Mouse (Mus musculus): ENCODE results near the gene Zmym2. TPM values are rescaled to one million over a fixed set of nuclear protein-coding genes. Genes with fewer than 3 reads are reported as not detected.

Zmym2 gene
- polyA plus RNA-seq, 1 experiment from 2014 or later, result 4.5 TPM

DNA sequence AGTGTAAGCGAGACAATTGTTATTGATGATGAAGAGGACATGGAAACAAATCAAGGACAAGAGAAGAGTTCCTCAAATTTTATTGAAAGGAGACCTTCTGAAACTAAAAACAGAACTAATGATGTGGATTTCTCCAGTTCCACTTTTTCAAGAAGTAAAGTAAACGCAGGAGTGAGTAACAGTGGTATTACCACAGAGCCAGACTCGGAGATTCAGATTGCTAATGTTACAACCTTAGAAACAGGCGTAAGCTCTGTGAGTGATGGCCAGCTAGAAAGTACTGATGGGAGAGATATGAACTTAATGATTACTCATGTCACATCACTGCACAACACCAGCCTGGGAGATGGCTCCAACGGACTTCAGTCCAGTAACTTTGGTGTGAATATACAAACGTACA is 16.6 kb downstream of the Zmym2 start:
- no peaks in the 10 kb centered on the region for H3K27me3 ChIP-seq (ENCODE audit: insufficient read depth, low read length)
- no peak overlapping the region for H3K4me3 ChIP-seq (ENCODE audit: low read depth, low read length)
- no peak overlapping the region for H3K9ac ChIP-seq (replicated peaks)
- WGBS (ENCODE audit: insufficient replicate concordance), result 71% methylated on average over 6 of the region's 6 CpGs
- ATAC-seq (0 out of 2 replicates have a peak, but pooled peaks have one; percentile 47), DNase-seq (no peak)
- no peak overlapping the region for H3K4me2 ChIP-seq (ENCODE audit: low read depth, low read length)
- no peaks in the 10 kb centered on the region for H3K9me3 ChIP-seq (ENCODE audit: low read length)
- no peak for TF ChIP-seq CTCF (IDR thresholded peaks at IDR 0.05; ENCODE audit: low read depth)
- no peak for TF ChIP-seq EP300 (IDR thresholded peaks at IDR 0.05; ENCODE audit: low read depth)
- H3K4me1 ChIP-seq (ENCODE audit: insufficient read depth), result no peaks in the 10 kb centered on the region
- H3K36me3 ChIP-seq (replicated peaks; ENCODE audit: insufficient read depth, low read length), result peaks cover 6% of the 10 kb centered on the region
- H3K27ac ChIP-seq (ENCODE audit: low read depth), result no peak overlapping the region

DNA sequence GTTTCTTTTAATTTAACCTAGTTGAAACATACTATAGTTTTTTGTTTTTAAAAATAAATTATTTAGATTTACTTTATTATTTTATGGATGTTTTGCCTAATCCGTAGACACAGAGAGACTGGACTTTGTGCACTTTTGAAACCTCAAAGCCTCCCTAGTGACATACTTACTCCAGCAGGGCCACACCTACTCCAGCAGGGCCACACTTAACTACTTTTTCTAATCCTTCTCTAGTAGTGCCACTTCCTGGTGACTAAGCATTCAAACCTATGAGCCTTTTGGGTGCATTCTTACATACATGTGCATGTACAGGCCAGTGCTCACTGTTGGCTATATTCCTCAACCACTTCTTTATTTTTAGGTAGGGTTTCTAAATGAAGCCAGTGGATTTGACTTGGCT is 19.2 kb downstream of the Zmym2 start:
- Histone ChIP-seq H3K9ac (replicated peaks) (no peak overlapping the region), H3K9me3 (ENCODE audit: low read length) (no peaks in the 10 kb centered on the region), H3K4me3 (ENCODE audit: low read depth, low read length) (no peak overlapping the region), H3K27ac (ENCODE audit: low read depth) (no peak overlapping the region), H3K4me2 (ENCODE audit: low read depth, low read length) (no peak overlapping the region), H3K4me1 (ENCODE audit: insufficient read depth) (no peaks in the 10 kb centered on the region), H3K27me3 (ENCODE audit: insufficient read depth, low read length) (no peaks in the 10 kb centered on the region), H3K36me3 (replicated peaks; ENCODE audit: insufficient read depth, low read length) (peaks cover 6% of the 10 kb centered on the region)
- DNase-seq (no peak), ATAC-seq (no peak)
- 78% methylated on average over 1 of the region's 1 CpGs for WGBS (ENCODE audit: insufficient replicate concordance)
- TF ChIP-seq EP300 (IDR thresholded peaks at IDR 0.05; ENCODE audit: low read depth) (no peak), CTCF (IDR thresholded peaks at IDR 0.05; ENCODE audit: low read depth) (no peak)

DNA sequence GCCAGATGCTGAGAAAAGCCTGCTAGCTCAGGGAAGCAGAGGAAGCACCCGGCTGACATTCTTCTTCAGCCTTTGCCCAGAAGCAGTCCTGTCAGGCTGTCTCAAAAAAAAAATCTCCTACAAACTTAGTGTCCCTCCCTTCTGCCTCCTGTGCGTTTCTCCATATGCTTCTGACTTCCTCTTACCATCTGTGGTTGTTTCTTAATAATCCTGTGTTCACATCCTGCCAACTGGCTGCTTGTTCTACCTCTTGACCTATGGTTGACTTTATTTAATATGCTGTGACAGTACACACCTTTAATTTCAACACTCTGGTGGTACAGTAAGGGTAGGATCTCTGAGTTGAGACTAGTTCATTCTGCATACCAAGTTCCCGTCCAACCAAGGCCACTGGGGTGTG is 32.1 kb downstream of the Zmym2 start:
- no peak overlapping the region for H3K4me3 ChIP-seq (ENCODE audit: low read depth, low read length)
- no peak overlapping the region for H3K4me2 ChIP-seq (ENCODE audit: low read depth, low read length)
- no peaks in the 10 kb centered on the region for H3K9me3 ChIP-seq (ENCODE audit: low read length)
- 0 out of 2 replicates have a peak overlapping the region, but pooled peaks have one; percentile 16 for H3K27ac ChIP-seq (ENCODE audit: low read depth)
- WGBS (ENCODE audit: insufficient replicate concordance), result 50% methylated on average over 3 of the region's 3 CpGs
- ATAC-seq (0 out of 2 replicates have a peak, but pooled peaks have one; percentile 19), DNase-seq (no peak)
- H3K4me1 ChIP-seq (ENCODE audit: insufficient read depth), result no peaks in the 10 kb centered on the region
- H3K36me3 ChIP-seq (replicated peaks; ENCODE audit: insufficient read depth, low read length), result peaks cover 28% of the 10 kb centered on the region
- no peak for TF ChIP-seq EP300 (IDR thresholded peaks at IDR 0.05; ENCODE audit: low read depth)
- TF ChIP-seq CTCF (IDR thresholded peaks at IDR 0.05; ENCODE audit: low read depth), result no peak
- H3K9ac ChIP-seq (replicated peaks), result no peak overlapping the region
- H3K27me3 ChIP-seq (ENCODE audit: insufficient read depth, low read length), result no peaks in the 10 kb centered on the region

DNA sequence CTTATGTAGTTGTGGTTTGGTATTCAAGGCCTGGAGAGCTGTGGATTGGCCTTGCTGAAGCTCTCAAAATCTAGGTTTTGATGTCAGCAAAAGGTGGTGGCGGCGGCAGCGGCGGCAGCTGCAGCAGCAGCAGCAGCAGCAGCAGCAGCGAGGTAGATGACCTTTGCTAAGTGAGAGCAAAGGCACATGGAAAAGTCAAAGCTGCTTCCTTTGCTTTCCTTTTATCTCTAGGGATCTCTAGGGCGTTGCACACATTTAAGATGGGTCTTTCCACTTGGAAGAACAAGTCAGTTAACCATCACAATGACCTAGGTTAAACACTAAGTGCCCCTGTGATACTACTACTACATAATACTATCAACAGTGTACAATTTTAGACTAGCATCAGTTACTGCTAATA is 49.0 kb downstream of the Zmym2 start:
- 88% methylated on average over 6 of the region's 6 CpGs for WGBS (ENCODE audit: insufficient replicate concordance)
- H3K36me3 ChIP-seq (replicated peaks; ENCODE audit: insufficient read depth, low read length), result peaks cover 32% of the 10 kb centered on the region

DNA sequence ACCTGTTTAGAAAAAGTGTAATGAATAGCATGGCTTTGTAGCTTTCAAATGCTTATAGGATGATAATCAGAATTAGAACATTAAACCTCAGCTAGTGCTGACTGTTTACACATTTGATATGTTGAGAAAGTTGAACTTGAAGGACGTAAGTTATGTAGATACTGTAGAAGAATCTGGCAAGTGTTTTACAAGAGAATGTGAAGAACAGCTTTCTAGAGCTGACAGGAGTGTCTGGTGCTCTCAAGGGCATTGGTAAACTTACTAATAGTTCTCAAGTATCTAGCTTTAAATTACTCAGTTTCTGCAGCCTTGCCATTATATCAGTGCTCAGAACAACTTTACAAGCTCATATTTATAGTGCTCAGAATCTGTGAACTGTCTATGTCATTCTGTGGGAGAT is 53.5 kb downstream of the Zmym2 start:
- Histone ChIP-seq H3K9ac (replicated peaks) (no peak overlapping the region), H3K36me3 (replicated peaks; ENCODE audit: insufficient read depth, low read length) (peaks cover 49% of the 10 kb centered on the region), H3K9me3 (ENCODE audit: low read length) (no peaks in the 10 kb centered on the region), H3K4me1 (ENCODE audit: insufficient read depth) (no peaks in the 10 kb centered on the region), H3K27me3 (ENCODE audit: insufficient read depth, low read length) (no peaks in the 10 kb centered on the region), H3K4me3 (ENCODE audit: low read depth, low read length) (no peak overlapping the region), H3K27ac (ENCODE audit: low read depth) (no peak overlapping the region), H3K4me2 (ENCODE audit: low read depth, low read length) (no peak overlapping the region)
- no peak for ATAC-seq
- no peak for DNase-seq
- 87% methylated on average over 1 of the region's 1 CpGs for whole genome bisulfite sequencing (ENCODE audit: insufficient replicate concordance)
- TF ChIP-seq EP300 (IDR thresholded peaks at IDR 0.05; ENCODE audit: low read depth), result no peak
- TF ChIP-seq CTCF (IDR thresholded peaks at IDR 0.05; ENCODE audit: low read depth), result no peak

More for the DNA sequence above, 49.0 kb downstream of the Zmym2 start:
- ATAC-seq, result no peak
- DNase-seq, result no peak
- H3K4me2 ChIP-seq (ENCODE audit: low read depth, low read length), result no peak overlapping the region
- H3K27me3 ChIP-seq (ENCODE audit: insufficient read depth, low read length), result no peaks in the 10 kb centered on the region
- no peak overlapping the region for H3K9ac ChIP-seq (replicated peaks)
- H3K4me1 ChIP-seq (ENCODE audit: insufficient read depth), result no peaks in the 10 kb centered on the region
- H3K9me3 ChIP-seq (ENCODE audit: low read length), result no peaks in the 10 kb centered on the region
- no peak for TF ChIP-seq CTCF (IDR thresholded peaks at IDR 0.05; ENCODE audit: low read depth)
- no peak for TF ChIP-seq EP300 (IDR thresholded peaks at IDR 0.05; ENCODE audit: low read depth)
- H3K4me3 ChIP-seq (ENCODE audit: low read depth, low read length), result no peak overlapping the region
- H3K27ac ChIP-seq (ENCODE audit: low read depth), result no peak overlapping the region

DNA sequence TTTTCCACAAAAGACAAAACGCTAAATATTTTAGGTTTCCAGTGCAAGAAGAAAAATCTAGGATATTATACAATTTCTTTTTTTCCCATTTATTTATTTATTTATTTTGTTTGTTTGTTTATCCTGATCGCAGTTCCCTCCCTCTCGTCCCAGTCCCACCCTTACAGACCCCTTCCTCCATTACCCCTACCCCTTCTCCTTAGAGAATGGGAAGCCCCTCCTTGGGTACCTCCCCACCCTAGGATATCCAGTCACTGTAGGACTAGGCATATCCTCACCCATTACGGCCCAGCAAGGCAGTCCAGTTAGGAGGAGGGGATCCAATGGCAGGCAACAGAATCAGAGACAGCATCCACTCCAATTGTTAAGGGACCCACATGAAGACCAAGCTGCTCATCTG is 66.5 kb downstream of the Zmym2 start:
- peaks cover 54% of the 10 kb centered on the region for H3K36me3 ChIP-seq (replicated peaks; ENCODE audit: insufficient read depth, low read length)
- WGBS (ENCODE audit: insufficient replicate concordance), result 85% methylated on average over 4 of the region's 4 CpGs
- ATAC-seq (no peak), DNase-seq (no peak)
- H3K27ac ChIP-seq (ENCODE audit: low read depth), result no peak overlapping the region
- no peak overlapping the region for H3K9ac ChIP-seq (replicated peaks)
- H3K4me2 ChIP-seq (ENCODE audit: low read depth, low read length), result no peak overlapping the region
- TF ChIP-seq EP300 (IDR thresholded peaks at IDR 0.05; ENCODE audit: low read depth), result no peak
- TF ChIP-seq CTCF (IDR thresholded peaks at IDR 0.05; ENCODE audit: low read depth), result no peak
- no peaks in the 10 kb centered on the region for H3K4me1 ChIP-seq (ENCODE audit: insufficient read depth)
- H3K4me3 ChIP-seq (ENCODE audit: low read depth, low read length), result no peak overlapping the region
- no peaks in the 10 kb centered on the region for H3K27me3 ChIP-seq (ENCODE audit: insufficient read depth, low read length)
- H3K9me3 ChIP-seq (ENCODE audit: low read length), result no peaks in the 10 kb centered on the region

DNA sequence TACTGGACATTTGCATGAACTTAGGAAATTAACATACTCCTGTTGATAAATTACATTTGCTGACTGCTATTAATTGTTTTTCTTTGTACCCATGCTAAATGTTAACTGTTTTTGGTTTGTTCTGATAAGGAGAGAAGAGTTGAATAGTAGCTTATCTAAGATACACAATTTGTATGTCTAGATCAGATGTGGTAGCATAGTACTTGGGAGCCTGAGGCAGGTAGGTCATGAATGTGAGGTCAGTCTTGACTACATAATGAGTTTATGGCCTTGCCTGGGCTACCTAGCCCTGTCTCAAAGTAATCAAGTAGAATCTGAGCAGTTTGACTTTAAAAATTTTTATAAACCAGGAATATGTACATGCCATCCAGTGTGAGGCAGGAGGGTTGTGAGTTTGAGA is 67.9 kb downstream of the Zmym2 start:
- TF ChIP-seq CTCF (IDR thresholded peaks at IDR 0.05; ENCODE audit: low read depth) (no peak), EP300 (IDR thresholded peaks at IDR 0.05; ENCODE audit: low read depth) (no peak)
- no peak overlapping the region for H3K9ac ChIP-seq (replicated peaks)
- no peaks in the 10 kb centered on the region for H3K4me1 ChIP-seq (ENCODE audit: insufficient read depth)
- H3K9me3 ChIP-seq (ENCODE audit: low read length), result no peaks in the 10 kb centered on the region
- no peaks in the 10 kb centered on the region for H3K27me3 ChIP-seq (ENCODE audit: insufficient read depth, low read length)
- no peak overlapping the region for H3K4me3 ChIP-seq (ENCODE audit: low read depth, low read length)
- peaks cover 47% of the 10 kb centered on the region for H3K36me3 ChIP-seq (replicated peaks; ENCODE audit: insufficient read depth, low read length)
- ATAC-seq (no peak), DNase-seq (no peak)
- no peak overlapping the region for H3K4me2 ChIP-seq (ENCODE audit: low read depth, low read length)
- H3K27ac ChIP-seq (ENCODE audit: low read depth), result no peak overlapping the region

All from liver, postnatal 0 days (tissue).